Mouse (Mus musculus): ENCODE data around the gene Aanat. TPM values are rescaled to one million over a fixed set of nuclear protein-coding genes. Genes with fewer than 3 reads are reported as not detected.

Gene Aanat
- polyA plus RNA-seq, 1 experiment from 2014 or later = not detected

GRCm38 (mm10) chr11:116617641-116618040 lies 31.4 kb downstream of the Aanat start:
- Histone ChIP-seq H3K27ac (replicated peaks) (0 out of 2 replicates have a peak overlapping the region, but pooled peaks have one; percentile 7), H3K4me1 (peaks cover 42% of the 10 kb centered on the region), H3K36me3 (no peaks in the 10 kb centered on the region), H3K4me3 (no peak overlapping the region), H3K27me3 (ENCODE audit: low read depth, poor library complexity, severe bottlenecking) (peaks cover 25% of the 10 kb centered on the region), H3K9me3 (replicated peaks) (no peaks in the 10 kb centered on the region)
- no peak for DNase-seq (ENCODE audit: low spot score)
- WGBS = 87% methylated on average over 7 of the region's 7 CpGs

- H3K36me3 ChIP-seq = no peaks in the 10 kb centered on the region
- no peaks in the 10 kb centered on the region for H3K9me3 ChIP-seq (replicated peaks)
- peaks cover 35% of the 10 kb centered on the region for H3K27me3 ChIP-seq (ENCODE audit: low read depth, poor library complexity, severe bottlenecking)
- H3K27ac ChIP-seq (replicated peaks) = no peak overlapping the region
- no peak for DNase-seq (ENCODE audit: low spot score)
- 92% methylated on average over 7 of the region's 7 CpGs for WGBS
- no peak overlapping the region for H3K4me3 ChIP-seq
- H3K4me1 ChIP-seq = peaks cover 52% of the 10 kb centered on the region
Measured at GRCm38 (mm10) chr11:116618666-116619065, 32.4 kb downstream of the Aanat start.

DNA sequence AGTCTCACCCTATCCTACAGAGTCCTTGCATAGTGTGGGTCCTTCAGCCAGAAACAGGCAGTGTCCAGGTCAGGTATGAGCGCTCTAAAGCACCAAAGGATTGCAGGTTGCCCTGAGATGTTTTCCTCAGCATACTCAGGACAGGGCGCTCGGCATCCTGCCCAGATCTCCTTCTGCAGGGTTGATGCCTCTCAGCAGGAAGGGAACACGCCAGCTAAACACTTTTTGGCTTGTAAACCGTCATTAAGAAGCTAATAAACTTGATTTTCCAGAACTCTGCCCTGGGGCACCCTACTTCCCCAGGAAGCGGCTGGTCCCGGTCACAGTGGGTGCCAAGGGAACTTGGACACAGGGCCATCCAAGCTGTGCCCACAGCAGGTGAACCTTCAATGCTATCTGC lies 32.9 kb downstream of the Aanat start:
- Histone ChIP-seq H3K4me3 (no peak overlapping the region), H3K27ac (replicated peaks) (no peak overlapping the region), H3K4me1 (peaks cover 57% of the 10 kb centered on the region), H3K9me3 (replicated peaks) (no peaks in the 10 kb centered on the region), H3K36me3 (no peaks in the 10 kb centered on the region), H3K27me3 (ENCODE audit: low read depth, poor library complexity, severe bottlenecking) (peaks cover 40% of the 10 kb centered on the region)
- DNase-seq (ENCODE audit: low spot score) = no peak
- WGBS = 91% methylated on average over 7 of the region's 7 CpGs

GRCm38 (mm10) chr11:116619561-116619960 lies 33.3 kb downstream of the Aanat start:
- DNase-seq (ENCODE audit: low spot score) = no peak
- H3K4me1 ChIP-seq = peaks cover 61% of the 10 kb centered on the region
- WGBS = 91% methylated on average over 8 of the region's 8 CpGs

DNA sequence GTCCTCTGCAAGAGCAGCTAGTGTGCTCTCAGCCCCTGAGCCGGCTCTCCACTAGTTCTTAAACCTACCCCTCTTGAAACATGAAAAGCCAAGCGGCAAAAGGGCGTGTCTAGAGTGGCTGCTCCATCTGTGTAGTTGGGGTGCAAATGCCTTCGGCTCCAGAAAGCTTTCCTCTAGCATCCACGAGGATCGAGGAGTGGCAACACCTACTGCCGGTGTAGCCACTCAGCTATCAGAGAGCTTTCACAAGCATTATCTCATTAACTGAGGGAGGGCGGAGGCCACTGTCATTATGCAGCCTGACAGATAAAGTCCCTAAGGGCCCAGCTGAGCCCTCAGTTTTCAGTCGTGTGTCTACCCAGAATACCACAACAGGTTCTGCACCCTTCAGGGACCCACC lies 33.8 kb downstream of the Aanat start:
- H3K27ac ChIP-seq (replicated peaks) = no peak overlapping the region
- 55% methylated on average over 9 of the region's 9 CpGs for WGBS

More at GRCm38 (mm10) chr11:116619561-116619960, 33.3 kb downstream of the Aanat start:
- H3K9me3 ChIP-seq (replicated peaks) = no peaks in the 10 kb centered on the region
- no peaks in the 10 kb centered on the region for H3K36me3 ChIP-seq
- peaks cover 44% of the 10 kb centered on the region for H3K27me3 ChIP-seq (ENCODE audit: low read depth, poor library complexity, severe bottlenecking)
- H3K4me3 ChIP-seq = no peak overlapping the region
- no peak overlapping the region for H3K27ac ChIP-seq (replicated peaks)

GRCm38 (mm10) chr11:116620559-116621253 lies 34.5 kb downstream of the Aanat start:
- Histone ChIP-seq H3K4me1 (peaks cover 59% of the 10 kb centered on the region), H3K9me3 (replicated peaks) (no peaks in the 10 kb centered on the region), H3K27ac (replicated peaks) (no peak overlapping the region), H3K4me3 (peak overlapping the region; percentile 9; the same call in 1 of the 2 replicates), H3K36me3 (no peaks in the 10 kb centered on the region), H3K27me3 (ENCODE audit: low read depth, poor library complexity, severe bottlenecking) (peaks cover 53% of the 10 kb centered on the region)
- WGBS = 81% methylated on average over 10 of the region's 10 CpGs
- DNase-seq (ENCODE audit: low spot score) = no peak

More for the DNA sequence above, 33.8 kb downstream of the Aanat start:
- Histone ChIP-seq H3K4me1 (peaks cover 63% of the 10 kb centered on the region), H3K36me3 (no peaks in the 10 kb centered on the region), H3K4me3 (peak overlapping the region; percentile 9; the same call in 1 of the 2 replicates), H3K9me3 (replicated peaks) (no peaks in the 10 kb centered on the region), H3K27me3 (ENCODE audit: low read depth, poor library complexity, severe bottlenecking) (peaks cover 49% of the 10 kb centered on the region)
- no peak for DNase-seq (ENCODE audit: low spot score)

DNA sequence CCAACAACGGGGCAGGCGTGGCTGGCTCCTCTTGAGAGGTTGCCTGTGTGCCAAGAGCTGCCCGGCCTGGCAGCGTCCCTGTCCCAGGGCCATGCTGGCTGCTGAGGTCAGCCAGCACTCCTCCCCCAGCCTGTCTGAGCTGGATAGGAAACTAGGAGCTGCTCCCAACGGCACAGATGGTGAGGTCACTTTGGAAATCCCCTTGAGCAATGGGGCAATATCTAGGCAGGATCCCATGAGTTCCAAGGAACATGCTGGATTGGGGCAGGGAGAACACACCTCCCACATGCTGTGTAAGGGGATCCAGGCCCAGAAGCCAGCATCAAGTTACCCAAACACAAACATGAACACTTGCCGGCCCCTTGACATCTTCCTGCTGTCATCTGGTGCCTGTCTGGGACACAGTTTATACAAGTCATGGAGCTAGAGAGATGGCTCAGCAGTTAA lies 35.0 kb downstream of the Aanat start:
- H3K4me3 ChIP-seq = no peak overlapping the region
- peaks cover 53% of the 10 kb centered on the region for H3K4me1 ChIP-seq
- H3K27me3 ChIP-seq (ENCODE audit: low read depth, poor library complexity, severe bottlenecking) = peaks cover 53% of the 10 kb centered on the region
- 65% methylated on average over 6 of the region's 6 CpGs for WGBS
- H3K27ac ChIP-seq (replicated peaks) = no peak overlapping the region
- no peak for DNase-seq (ENCODE audit: low spot score)
- H3K36me3 ChIP-seq = no peaks in the 10 kb centered on the region
- H3K9me3 ChIP-seq (replicated peaks) = no peaks in the 10 kb centered on the region

GRCm38 (mm10) chr11:116623281-116624124 lies 37.3 kb downstream of the Aanat start:
- WGBS = 6% methylated on average over 40 of the region's 40 CpGs
- Histone ChIP-seq H3K36me3 (no peaks in the 10 kb centered on the region), H3K9me3 (replicated peaks) (no peaks in the 10 kb centered on the region), H3K27ac (replicated peaks) (peak overlapping the region; percentile 67), H3K4me3 (peak overlapping the region; percentile 73), H3K27me3 (ENCODE audit: low read depth, poor library complexity, severe bottlenecking) (peaks cover 53% of the 10 kb centered on the region), H3K4me1 (peaks cover 47% of the 10 kb centered on the region)
- DNase-seq (ENCODE audit: low spot score) = no peak

- 12% methylated on average over 42 of the region's 42 CpGs for WGBS
- Histone ChIP-seq H3K36me3 (no peaks in the 10 kb centered on the region), H3K27me3 (ENCODE audit: low read depth, poor library complexity, severe bottlenecking) (peaks cover 53% of the 10 kb centered on the region), H3K4me3 (peak overlapping the region; percentile 73), H3K27ac (replicated peaks) (peak overlapping the region; percentile 67), H3K4me1 (peaks cover 50% of the 10 kb centered on the region), H3K9me3 (replicated peaks) (no peaks in the 10 kb centered on the region)
- peak; percentile 85 for DNase-seq (ENCODE audit: low spot score)
Measured at GRCm38 (mm10) chr11:116624131-116624832, 38.0 kb downstream of the Aanat start.

GRCm38 (mm10) chr11:116625081-116626000 lies 39.1 kb downstream of the Aanat start:
- peaks cover 52% of the 10 kb centered on the region for H3K27me3 ChIP-seq (ENCODE audit: low read depth, poor library complexity, severe bottlenecking)
- H3K4me3 ChIP-seq = no peak overlapping the region
- no peak overlapping the region for H3K27ac ChIP-seq (replicated peaks)
- DNase-seq (ENCODE audit: low spot score) = peak; percentile 67
- peaks cover 50% of the 10 kb centered on the region for H3K4me1 ChIP-seq
- 72% methylated on average over 17 of the region's 17 CpGs for WGBS
- no peaks in the 10 kb centered on the region for H3K36me3 ChIP-seq
- H3K9me3 ChIP-seq (replicated peaks) = no peaks in the 10 kb centered on the region

DNA sequence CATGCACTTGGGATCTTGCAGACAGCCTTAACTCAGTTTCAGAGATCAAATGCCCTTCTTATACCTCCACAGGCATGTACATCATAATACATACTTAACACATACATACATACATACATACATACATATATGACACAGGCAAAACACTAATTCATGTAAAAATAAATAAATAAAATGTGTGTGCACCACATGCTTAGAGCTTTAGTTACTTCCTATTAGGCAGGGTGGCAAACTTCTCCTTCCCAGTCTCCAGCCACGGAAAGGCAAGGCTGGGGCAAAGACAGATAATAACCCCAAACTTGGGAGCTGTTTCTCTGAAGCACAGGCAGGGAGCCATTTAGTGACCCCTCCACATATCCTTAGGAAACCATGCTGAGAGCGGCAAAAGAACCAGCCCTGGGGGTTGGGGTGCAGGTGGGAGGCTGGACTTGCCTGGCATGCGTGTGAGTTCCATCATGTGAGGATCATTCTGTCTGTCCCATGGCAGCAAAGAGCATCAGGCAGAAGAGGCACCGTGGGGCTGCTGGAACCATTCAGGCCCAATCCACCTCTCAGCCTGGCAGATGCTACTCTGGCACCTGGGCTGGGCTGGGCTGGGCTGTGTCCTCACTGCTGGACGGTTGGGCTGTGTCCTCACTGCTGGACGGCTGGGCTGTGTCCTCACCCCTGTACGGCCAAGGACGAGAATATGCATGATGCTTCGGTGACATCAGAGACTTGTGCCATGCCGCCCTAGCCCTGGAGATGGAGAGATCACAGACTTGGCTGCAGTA lies 40.3 kb downstream of the Aanat start, which contains the start of gene Rhbdf2:
Rhbdf2 (minus strand) TSS at position 721 of the 773 bp plus-strand sequence.
- peaks cover 40% of the 10 kb centered on the region for H3K27me3 ChIP-seq (ENCODE audit: low read depth, poor library complexity, severe bottlenecking)
- no peak within 1 kb of the TSS for H3K27ac ChIP-seq (replicated peaks)
- H3K9me3 ChIP-seq (replicated peaks) = no peaks in the 10 kb centered on the region
- H3K4me3 ChIP-seq = no peak within 1 kb of the TSS
- no peak for DNase-seq (ENCODE audit: low spot score)
- peaks cover 49% of the 10 kb centered on the region for H3K4me1 ChIP-seq
- WGBS = 73% methylated on average over 10 of the region's 10 CpGs
- no peaks in the 10 kb centered on the region for H3K36me3 ChIP-seq
